Mouse (Mus musculus) adrenal gland (tissue): ENCODE measurements around the gene Defb26.

ENCODE experiments used
- intact Hi-C: fragments of 180-260 bp; cut with DNase I; formaldehyde crosslinking; loops from one replicate; pipeline ENCODE4 v1.15.1; 2025

Defb26 gene

GRCm38 (mm10) chr2:152472434-152472833, 39.1 kb downstream of the Defb26 start:
- intact Hi-C loops = loop anchor here (5.0 kb wide), 1 partner anchor 70 kb away; the partner anchor contains the start of gene Defb29

DNA sequence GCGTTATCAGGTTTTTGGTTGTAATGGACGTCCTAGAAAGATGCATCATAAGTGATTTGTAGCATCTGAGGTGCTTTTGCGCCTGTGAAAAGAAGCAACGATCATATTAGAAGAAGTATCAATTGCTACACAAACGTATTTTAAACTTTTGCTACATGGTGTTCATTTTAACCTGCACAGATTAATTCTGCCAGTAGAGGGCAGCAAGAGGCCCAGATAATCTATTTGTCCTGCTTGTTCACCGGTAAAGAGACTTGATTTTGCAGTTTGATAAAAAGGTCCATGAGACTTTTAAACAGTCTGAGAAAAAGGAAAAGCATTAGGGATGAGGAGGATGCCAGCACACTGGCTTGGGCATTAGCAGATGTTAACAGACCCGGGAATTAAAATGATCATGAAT, 40.5 kb downstream of the Defb26 start:
- intact Hi-C loops = loop anchor here (5.0 kb wide), 1 partner anchor 71 kb away; the partner anchor contains the start of gene Defb29

DNA sequence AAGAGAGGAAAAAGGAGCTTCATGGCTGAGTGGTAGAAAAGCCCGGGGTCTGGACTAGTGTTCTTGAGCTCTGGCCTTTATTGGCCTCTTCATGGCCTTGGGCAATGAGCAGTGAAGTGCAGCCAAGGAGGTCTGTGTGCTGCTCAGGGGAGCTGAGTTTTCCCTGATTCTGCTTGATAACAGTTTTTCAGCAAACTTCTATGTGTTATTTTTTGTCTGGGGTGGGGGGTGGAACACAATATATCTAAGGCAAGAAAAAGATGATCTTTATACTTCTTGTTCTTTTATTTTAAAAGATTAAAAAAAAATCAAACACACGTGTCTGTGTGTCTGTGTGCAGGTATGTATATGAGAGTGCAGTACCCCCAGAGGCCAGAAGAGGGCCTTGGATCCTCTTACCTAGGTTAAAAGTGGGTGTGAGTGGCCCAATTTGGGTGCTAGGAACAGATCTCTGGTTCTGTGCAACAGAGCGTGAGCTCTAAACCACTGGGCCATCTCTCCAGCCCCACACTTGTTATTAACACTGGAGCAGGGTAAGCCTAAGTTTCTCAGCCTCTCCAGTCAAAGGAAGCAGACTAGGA, 46.8 kb downstream of the Defb26 start, which contains the start of gene Defb23:
Gene Defb23, minus strand, starts transcription at position 51 of the 581 bp plus-strand sequence.
- intact Hi-C loops = no loop called here

- intact Hi-C loops = no loop called here
These were observed 52.3 kb downstream of the Defb26 start for GRCm38 (mm10) chr2:152459241-152459640.
